Mouse (Mus musculus) ovary, adult 18-20 months (tissue): ENCODE measurements at regions not wholly inside any gene's neighbourhood (a gene's known extent, or its start where the extent isn't known, plus 50 kb on each side); places are given as distances from the start of the nearest gene placed in this dataset.

Source experiments
- DNase-seq: peaks from one replicate; pipeline ENCODE4 v3.0.0; 2022; ENCODE audit warnings: low spot score, mixed read lengths

GRCm38 (mm10) chr13:47974756-47975515 is 286.1 kb upstream of the Id4 start:
- DNase-seq, result no peak

GRCm38 (mm10) chr13:47998495-47998894 is 262.5 kb upstream of the Id4 start:
- no peak for DNase-seq

GRCm38 (mm10) chr13:47999399-47999798 is 261.6 kb upstream of the Id4 start:
- no peak for DNase-seq

- no peak for DNase-seq
These were observed 257.9 kb upstream of the Id4 start for GRCm38 (mm10) chr13:48003126-48003525.

- DNase-seq, result no peak
These were observed 247.7 kb upstream of the Id4 start for GRCm38 (mm10) chr13:48013336-48013750.

- no peak for DNase-seq
These were observed 245.7 kb upstream of the Id4 start for GRCm38 (mm10) chr13:48015296-48015695.

- no peak for DNase-seq
These were observed 245.0 kb upstream of the Id4 start for GRCm38 (mm10) chr13:48016051-48016450.

GRCm38 (mm10) chr13:48016606-48017005 is 244.4 kb upstream of the Id4 start:
- DNase-seq, result no peak

- no peak for DNase-seq
These were observed 243.4 kb upstream of the Id4 start for GRCm38 (mm10) chr13:48017649-48018048.

- no peak for DNase-seq
These were observed 242.4 kb upstream of the Id4 start for GRCm38 (mm10) chr13:48018606-48019005.

GRCm38 (mm10) chr13:48022958-48023615 is 237.9 kb upstream of the Id4 start:
- DNase-seq, result no peak

- peak; percentile 65 for DNase-seq
These were observed 233.1 kb upstream of the Id4 start for GRCm38 (mm10) chr13:48027775-48028489.

GRCm38 (mm10) chr13:48031491-48031890 is 229.5 kb upstream of the Id4 start:
- DNase-seq, result no peak

GRCm38 (mm10) chr13:48042172-48042571 is 218.9 kb upstream of the Id4 start:
- no peak for DNase-seq

GRCm38 (mm10) chr13:48042572-48042971 is 218.5 kb upstream of the Id4 start:
- DNase-seq, result no peak

GRCm38 (mm10) chr13:48046201-48046750 is 214.8 kb upstream of the Id4 start:
- DNase-seq, result no peak

GRCm38 (mm10) chr13:48049796-48050195 is 211.2 kb upstream of the Id4 start:
- no peak for DNase-seq

- no peak for DNase-seq
These were observed 186.4 kb upstream of the Id4 start for GRCm38 (mm10) chr13:48074630-48075029.

GRCm38 (mm10) chr13:48075315-48075714 is 185.7 kb upstream of the Id4 start:
- no peak for DNase-seq

GRCm38 (mm10) chr13:48078214-48078613 is 182.8 kb upstream of the Id4 start:
- DNase-seq, result no peak

GRCm38 (mm10) chr13:48083294-48083693 is 177.7 kb upstream of the Id4 start:
- no peak for DNase-seq

- DNase-seq, result peak; percentile 23
These were observed 177.2 kb upstream of the Id4 start for GRCm38 (mm10) chr13:48083807-48084206.
